In the genomic region with DNA sequence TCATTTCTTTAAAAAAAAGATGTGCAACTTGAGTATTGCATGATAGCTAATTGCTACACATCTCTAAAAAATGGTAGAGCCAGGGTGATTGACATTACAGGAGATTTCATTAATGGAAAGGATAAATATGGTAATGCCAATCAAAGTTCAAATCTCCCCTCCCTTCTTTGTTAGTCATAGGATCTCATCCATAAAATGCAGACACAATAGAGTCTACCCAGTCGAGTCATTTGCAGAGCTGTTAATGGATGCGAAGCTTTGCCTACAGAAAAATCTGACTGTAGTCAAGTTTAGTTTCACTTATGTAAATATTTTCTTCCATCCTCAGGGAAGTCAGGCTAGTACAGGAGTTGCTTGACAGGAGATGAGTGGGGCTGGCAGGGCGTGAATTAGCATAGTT, we compare ENCODE assay signal across 27 mouse cellular contexts.
DNase-seq lines count a peak whose midpoint lies in the region; ATAC-seq and TF ChIP-seq lines count a peak whose summit lies in the region.
"Had no signal": no experiment of that assay in that cellular context is flagged by ENCODE, and none has a peak within 500 bp of the region (broad histone marks: within the 10 kb centered on the region; RNA-seq: fewer than 3 reads in every experiment).

No protein-coding gene starts in this region.

- no peaks in the 10 kb centered on the region for H3K36me3 ChIP-seq in forebrain, embryonic 13.5 days (ENCODE audit: poor library complexity, severe bottlenecking)
- no peaks in the 10 kb centered on the region for H3K36me3 ChIP-seq in forebrain, embryonic 12.5 days (replicated peaks)
- H3K36me3 ChIP-seq in forebrain, postnatal 0 days (ENCODE audit: insufficient read depth), result no peaks in the 10 kb centered on the region
- no peaks in the 10 kb centered on the region for H3K36me3 ChIP-seq in forebrain, embryonic 11.5 days (ENCODE audit: control insufficient read depth, insufficient read depth, low read length)
- no peaks in the 10 kb centered on the region for H3K36me3 ChIP-seq in midbrain, embryonic 12.5 days
- H3K36me3 ChIP-seq in midbrain, embryonic 15.5 days (replicated peaks), result no peaks in the 10 kb centered on the region
- H3K36me3 ChIP-seq: embryonic facial prominence, embryonic 10.5 days; embryonic facial prominence, embryonic 13.5 days; hindbrain, embryonic 10.5 days had no signal

- DNase-seq in forebrain, postnatal 0 days, result peak; percentile 9
- DNase-seq in forebrain, embryonic 11.5 days (ENCODE audit: low spot score), result no peak
- peak; percentile 11 for DNase-seq in brain, adult 2 months (ENCODE audit: low read depth, low spot score)
- DNase-seq: adrenal gland, adult 8-10 months; adrenal gland, postnatal 25 days; cerebellum, adult 11-12 months; cerebellum, adult 8-10 months; cerebellum, postnatal 10 days; cerebellum, postnatal 36 days; embryo, embryonic 11 days; gastrocnemius, adult 2 months; gastrocnemius, postnatal 14 days; heart, adult 11 months; heart, postnatal 36 days had no signal

- 64% methylated on average over 3 of the region's 3 CpGs for WGBS in forebrain, embryonic 13.5 days
- 60% methylated on average over 3 of the region's 3 CpGs for WGBS in forebrain, embryonic 12.5 days
- WGBS in forebrain, postnatal 0 days, result 47% methylated on average over 3 of the region's 3 CpGs
- 84% methylated on average over 3 of the region's 3 CpGs for WGBS in forebrain, embryonic 11.5 days
- 58% methylated on average over 3 of the region's 3 CpGs for WGBS in midbrain, embryonic 12.5 days
- 50% methylated on average over 3 of the region's 3 CpGs for WGBS in midbrain, embryonic 15.5 days

- no peak overlapping the region for H3K4me2 ChIP-seq in forebrain, embryonic 13.5 days
- H3K4me2 ChIP-seq in forebrain, embryonic 12.5 days, result no peak overlapping the region
- no peak overlapping the region for H3K4me2 ChIP-seq in forebrain, postnatal 0 days (ENCODE audit: low read depth)
- no peak overlapping the region for H3K4me2 ChIP-seq in forebrain, embryonic 11.5 days (ENCODE audit: low read depth, low read length, severe bottlenecking)
- no peak overlapping the region for H3K4me2 ChIP-seq in midbrain, embryonic 12.5 days (replicated peaks)
- no peak overlapping the region for H3K4me2 ChIP-seq in midbrain, embryonic 15.5 days
- H3K4me2 ChIP-seq: embryonic facial prominence, embryonic 13.5 days; heart, embryonic 11.5 days; hindbrain, embryonic 14.5 days had no signal

- H3K4me3 ChIP-seq in forebrain, embryonic 13.5 days, result no peak overlapping the region
- H3K4me3 ChIP-seq in forebrain, embryonic 12.5 days (replicated peaks), result no peak overlapping the region
- no peak overlapping the region for H3K4me3 ChIP-seq in forebrain, postnatal 0 days (ENCODE audit: low read depth, low read length)
- H3K4me3 ChIP-seq in forebrain, embryonic 11.5 days (ENCODE audit: low read depth, low read length), result no peak overlapping the region
- no peak overlapping the region for H3K4me3 ChIP-seq in midbrain, embryonic 12.5 days
- no peak overlapping the region for H3K4me3 ChIP-seq in midbrain, embryonic 15.5 days
- H3K4me3 ChIP-seq: embryonic facial prominence, embryonic 10.5 days; embryonic facial prominence, embryonic 13.5 days; erythroblast, embryonic 14.5 days; gastrocnemius, adult 2 months; hindbrain, embryonic 10.5 days had no signal

- H3K4me1 ChIP-seq in forebrain, embryonic 13.5 days, result no peaks in the 10 kb centered on the region
- H3K4me1 ChIP-seq in forebrain, embryonic 12.5 days, result no peaks in the 10 kb centered on the region; the same call in 1 of the 2 replicates
- no peaks in the 10 kb centered on the region for H3K4me1 ChIP-seq in forebrain, postnatal 0 days (ENCODE audit: insufficient read depth)
- no peaks in the 10 kb centered on the region for H3K4me1 ChIP-seq in forebrain, embryonic 11.5 days (replicated peaks; ENCODE audit: control insufficient read depth, insufficient read depth, low read length)
- H3K4me1 ChIP-seq in midbrain, embryonic 12.5 days, result no peaks in the 10 kb centered on the region
- H3K4me1 ChIP-seq in midbrain, embryonic 15.5 days, result no peaks in the 10 kb centered on the region
- H3K4me1 ChIP-seq: embryonic facial prominence, embryonic 10.5 days; embryonic facial prominence, embryonic 13.5 days had no signal

- no peak overlapping the region for H3K9ac ChIP-seq in forebrain, embryonic 13.5 days
- H3K9ac ChIP-seq in forebrain, embryonic 12.5 days, result no peak overlapping the region
- H3K9ac ChIP-seq in forebrain, postnatal 0 days, result no peak overlapping the region
- no peak overlapping the region for H3K9ac ChIP-seq in forebrain, embryonic 11.5 days (ENCODE audit: low read length)
- no peak overlapping the region for H3K9ac ChIP-seq in midbrain, embryonic 12.5 days (replicated peaks)
- H3K9ac ChIP-seq in midbrain, embryonic 15.5 days, result no peak overlapping the region
- H3K9ac ChIP-seq: embryonic facial prominence, embryonic 13.5 days; hindbrain, embryonic 14.5 days had no signal

- H3K9me3 ChIP-seq in forebrain, embryonic 13.5 days (replicated peaks), result no peaks in the 10 kb centered on the region
- H3K9me3 ChIP-seq in forebrain, embryonic 12.5 days, result no peaks in the 10 kb centered on the region
- no peaks in the 10 kb centered on the region for H3K9me3 ChIP-seq in forebrain, postnatal 0 days (ENCODE audit: low read length)
- H3K9me3 ChIP-seq in forebrain, embryonic 11.5 days (ENCODE audit: control insufficient read depth, low read length), result no peaks in the 10 kb centered on the region
- H3K9me3 ChIP-seq in midbrain, embryonic 12.5 days, result no peaks in the 10 kb centered on the region
- no peaks in the 10 kb centered on the region for H3K9me3 ChIP-seq in midbrain, embryonic 15.5 days
- H3K9me3 ChIP-seq: embryonic facial prominence, embryonic 10.5 days; embryonic facial prominence, embryonic 13.5 days; hindbrain, embryonic 10.5 days had no signal

- no peak overlapping the region for H3K27ac ChIP-seq in forebrain, embryonic 13.5 days
- no peak overlapping the region for H3K27ac ChIP-seq in forebrain, embryonic 12.5 days
- H3K27ac ChIP-seq in forebrain, postnatal 0 days (ENCODE audit: low read depth, low read length), result no peak overlapping the region
- no peak overlapping the region for H3K27ac ChIP-seq in forebrain, embryonic 11.5 days (ENCODE audit: low read depth, low read length)
- no peak overlapping the region for H3K27ac ChIP-seq in midbrain, embryonic 12.5 days (replicated peaks)
- no peak overlapping the region for H3K27ac ChIP-seq in midbrain, embryonic 15.5 days
- H3K27ac ChIP-seq: embryonic facial prominence, embryonic 10.5 days; embryonic facial prominence, embryonic 13.5 days; gastrocnemius, adult 2 months; hindbrain, embryonic 10.5 days; hindbrain, embryonic 14.5 days had no signal

- no peaks in the 10 kb centered on the region for H3K27me3 ChIP-seq in forebrain, embryonic 13.5 days
- no peaks in the 10 kb centered on the region for H3K27me3 ChIP-seq in forebrain, embryonic 12.5 days
- H3K27me3 ChIP-seq in forebrain, postnatal 0 days (ENCODE audit: insufficient read depth, low read length), result no peaks in the 10 kb centered on the region
- H3K27me3 ChIP-seq in forebrain, embryonic 11.5 days (ENCODE audit: control insufficient read depth, insufficient read depth, low read length), result no peaks in the 10 kb centered on the region
- no peaks in the 10 kb centered on the region for H3K27me3 ChIP-seq in midbrain, embryonic 12.5 days
- H3K27me3 ChIP-seq in midbrain, embryonic 15.5 days (replicated peaks), result no peaks in the 10 kb centered on the region
- H3K27me3 ChIP-seq: embryonic facial prominence, embryonic 13.5 days had no signal

- no peak for TF ChIP-seq CTCF in forebrain, postnatal 0 days (IDR thresholded peaks at IDR 0.05; ENCODE audit: low read depth)

- peak; percentile 50; the same call in 1 of the 2 replicates for ATAC-seq in forebrain, embryonic 13.5 days
- no peak for ATAC-seq in forebrain, embryonic 12.5 days (ENCODE audit: low FRiP score)
- ATAC-seq in forebrain, postnatal 0 days, result peak; percentile 56
- ATAC-seq in forebrain, embryonic 11.5 days (replicated peaks; ENCODE audit: low FRiP score), result no peak
- ATAC-seq in midbrain, embryonic 12.5 days (ENCODE audit: low FRiP score, low read depth), result peak; percentile 32; the same call in 1 of the 2 replicates
- no peak for ATAC-seq in midbrain, embryonic 15.5 days (replicated peaks)
- no peak for ATAC-seq in cerebellum, adult (ENCODE audit: insufficient number of reproducible peaks, low FRiP score, low TSS enrichment)
- ATAC-seq: activated CD4-positive, CD25-positive, alpha-beta regulatory T cell, adult 4 months; intestine, postnatal 0 days had no signal

Comparison
In these comparisons a context has a peak if more than half of its experiments do, and no peak if none do; other contexts are left out.
1. ATAC-seq: peak in forebrain, embryonic 13.5 days (single experiment), forebrain, postnatal 0 days (single experiment) and midbrain, embryonic 12.5 days (single experiment); none in forebrain, embryonic 12.5 days (single experiment), forebrain, embryonic 11.5 days (single experiment), midbrain, embryonic 15.5 days (single experiment) and cerebellum, adult (single experiment).